In genomic region chr7:34653731-34654440, GRCm38 (mm10) we compare ENCODE assay signal across 8 mouse cellular contexts. TPM values are rescaled to one million over a fixed set of nuclear protein-coding genes. Genes with fewer than 3 reads are reported as not detected.
A peak's percentile ranks its signal among the peaks of the same experiment; 100 is the strongest.
DNase-seq lines count a peak whose midpoint lies in the region; ATAC-seq and TF ChIP-seq lines count a peak whose summit lies in the region.

No protein-coding gene starts in this region.

- H3K27ac ChIP-seq in testis, adult 2 months (ENCODE audit: control insufficient read depth, insufficient read depth, low read depth, low read length), result no peak overlapping the region
- peak overlapping the region; percentile 99 for H3K27ac ChIP-seq in kidney, postnatal 0 days
- H3K27ac ChIP-seq in midbrain, embryonic 11.5 days (ENCODE audit: low read depth, low read length), result peak overlapping the region; percentile 100

- no peaks in the 10 kb centered on the region for H3K9me3 ChIP-seq in kidney, postnatal 0 days (replicated peaks; ENCODE audit: low read length)
- H3K9me3 ChIP-seq in midbrain, embryonic 11.5 days (ENCODE audit: control insufficient read depth, low read length), result no peaks in the 10 kb centered on the region

- no peaks in the 10 kb centered on the region for H3K36me3 ChIP-seq in testis, adult 2 months (ENCODE audit: control insufficient read depth, insufficient read depth, low read length)
- peaks cover 10% of the 10 kb centered on the region for H3K36me3 ChIP-seq in kidney, postnatal 0 days (ENCODE audit: insufficient read depth, low read length)
- H3K36me3 ChIP-seq in midbrain, embryonic 11.5 days (ENCODE audit: control insufficient read depth, insufficient read depth, low read length), result peaks cover 6% of the 10 kb centered on the region

- no peak for TF ChIP-seq POLR2A in testis, adult 2 months (IDR thresholded peaks at IDR 0.05; ENCODE audit: control insufficient read depth, low read depth, low read length)

- DNase-seq in testis, postnatal 14 days (ENCODE audit: low spot score), result no peak
- DNase-seq in cerebellum, postnatal 10 days, result peak; percentile 67 to 74
- DNase-seq in gastrocnemius, postnatal 25 days, result peak; percentile 42
- peak; percentile 41 for DNase-seq in kidney, postnatal 0 days (ENCODE audit: low spot score)
- DNase-seq in midbrain, embryonic 11.5 days (ENCODE audit: low spot score, missing footprints), result peak; percentile 97
- no peak for DNase-seq in frontal cortex, postnatal 25 days (ENCODE audit: low spot score in 2 of 2)

- under 1% methylated on average over 54 of the region's 64 CpGs for WGBS in kidney, postnatal 0 days
- WGBS in midbrain, embryonic 11.5 days, result under 1% methylated on average over 58 of the region's 64 CpGs

- TF ChIP-seq CTCF in testis, adult 2 months (IDR thresholded peaks at IDR 0.05; ENCODE audit: control insufficient read depth, insufficient read depth, insufficient replicate concordance, low read depth, low read length), result no peak
- no peak for TF ChIP-seq CTCF in kidney, postnatal 0 days (IDR thresholded peaks at IDR 0.05; ENCODE audit: low read depth)

- H3K4me1 ChIP-seq in testis, adult 2 months (ENCODE audit: control insufficient read depth, insufficient read depth, low read length), result peaks cover 19% of the 10 kb centered on the region
- H3K4me1 ChIP-seq in kidney, postnatal 0 days (replicated peaks; ENCODE audit: insufficient read depth, low read length), result peaks cover 10% of the 10 kb centered on the region; the same call in 1 of the 2 replicates
- H3K4me1 ChIP-seq in midbrain, embryonic 11.5 days (ENCODE audit: control insufficient read depth, insufficient read depth, low read length), result peaks cover 21% of the 10 kb centered on the region

- H3K9ac ChIP-seq in kidney, postnatal 0 days (ENCODE audit: low read depth, low read length), result peak overlapping the region; percentile 94
- peak overlapping the region; percentile 98 for H3K9ac ChIP-seq in midbrain, embryonic 11.5 days (ENCODE audit: low read length)

- peak; percentile 44 for ATAC-seq in kidney, postnatal 0 days (replicated peaks; ENCODE audit: low FRiP score, low read depth)
- ATAC-seq in midbrain, embryonic 11.5 days (ENCODE audit: low FRiP score), result peak; percentile 58
- ATAC-seq in megakaryocyte progenitor cell, adult 5-6 weeks (replicated peaks; ENCODE audit: poor library complexity), result no peak

- H3K27me3 ChIP-seq in testis, adult 2 months (ENCODE audit: control insufficient read depth, insufficient read depth, low read length), result no peaks in the 10 kb centered on the region; the same call in 1 of the 2 replicates
- no peaks in the 10 kb centered on the region for H3K27me3 ChIP-seq in kidney, postnatal 0 days (ENCODE audit: insufficient read depth, low read length)
- H3K27me3 ChIP-seq in midbrain, embryonic 11.5 days (ENCODE audit: control insufficient read depth, insufficient read depth, low read length), result no peaks in the 10 kb centered on the region

- peak overlapping the region; percentile 71 for H3K4me3 ChIP-seq in testis, adult 2 months (ENCODE audit: control insufficient read depth, low read depth, low read length)
- peak overlapping the region; percentile 78 for H3K4me3 ChIP-seq in kidney, postnatal 0 days (replicated peaks; ENCODE audit: low read depth, low read length)
- H3K4me3 ChIP-seq in midbrain, embryonic 11.5 days (ENCODE audit: low read depth, low read length), result peak overlapping the region; percentile 81

- peak overlapping the region; percentile 91 for H3K4me2 ChIP-seq in kidney, postnatal 0 days (ENCODE audit: low read length)
- H3K4me2 ChIP-seq in midbrain, embryonic 11.5 days, result peak overlapping the region; percentile 88

RNA-seq across cellular contexts. Expression of gene Kctd15, which starts 2.6 kb away (rescaled TPM):
- 2.6 and 3.3 TPM in 2 replicates for polyA plus RNA-seq in testis, adult 2 months (2012; rRNA removed)
- 10 to 100 TPM; 32.5 to 36.8 TPM for total RNA-seq in gastrocnemius, postnatal 25 days (2021)
- 24.7 and 26.8 TPM in 2 replicates for polyA plus RNA-seq in kidney, postnatal 0 days (2015; fragmentation: Nextera tagmentation; extraction: Ambion mirVana)
- polyA plus RNA-seq in midbrain, embryonic 11.5 days (2014; fragmentation: Nextera tagmentation; extraction: Ambion mirVana), result 13.6 and 15.9 TPM in 2 replicates
- total RNA-seq in megakaryocyte progenitor cell, adult 5-6 weeks (2015), result 0.22 TPM in 1 of 2 replicates, not detected in the other
- not detected in 2 replicates for total RNA-seq in megakaryocyte progenitor cell, adult 5-6 weeks (2017)

Comparison
In these comparisons a context has a peak if more than half of its experiments do, and no peak if none do; other contexts are left out.
1. DNase-seq: peak in cerebellum, postnatal 10 days (2 of 2), gastrocnemius, postnatal 25 days (single experiment), kidney, postnatal 0 days (single experiment) and midbrain, embryonic 11.5 days (single experiment); none in testis, postnatal 14 days (single experiment) and frontal cortex, postnatal 25 days (0 of 2).
2. Peak in every context shown above with its lines, with median percentiles within 50 percentile points of each other: H3K4me3 ChIP-seq.